ENCODE assay signal across 7 mouse cellular contexts in genomic region chr7:112614791-112615668, GRCm38 (mm10).
DNase-seq lines count a peak whose midpoint lies in the region; ATAC-seq and TF ChIP-seq lines count a peak whose summit lies in the region.

No protein-coding gene starts in this region.

- no peak for TF ChIP-seq CTCF in brain, embryonic 14.5 days (IDR thresholded peaks at IDR 0.05; ENCODE audit: borderline replicate concordance, extremely low read depth, insufficient read depth, insufficient read length)
- TF ChIP-seq CTCF in lung, postnatal 0 days (IDR thresholded peaks at IDR 0.05), result no peak

- TF ChIP-seq POLR2A in brain, embryonic 14.5 days (IDR thresholded peaks at IDR 0.05; ENCODE audit: borderline replicate concordance, extremely low read depth, insufficient read depth, insufficient read length, poor library complexity, severe bottlenecking), result no peak

- H3K4me1 ChIP-seq in lung, postnatal 0 days (ENCODE audit: insufficient read depth, low read depth, low read length), result no peaks in the 10 kb centered on the region
- H3K4me1 ChIP-seq in forebrain, embryonic 16.5 days (replicated peaks; ENCODE audit: control insufficient read depth, insufficient read depth, low read length), result no peaks in the 10 kb centered on the region

- peak; percentile 58 for DNase-seq in ZHBTc4 (ENCODE audit: low read depth, low spot score)
- DNase-seq in brain, embryonic 14.5 days (ENCODE audit: low read depth), result peak; percentile 59
- peak; percentile 36 to 49 for DNase-seq in heart, postnatal 36 days
- peak; percentile 73 for DNase-seq in lung, postnatal 0 days (ENCODE audit: low spot score)
- DNase-seq in frontal cortex, adult 2 months (ENCODE audit: extremely low spot score in 1 of 2, low spot score in 1 of 2), result no peak
- no peak for DNase-seq in T-cell, adult 2 months (ENCODE audit: low spot score)

- peak overlapping the region; percentile 22; the same call in 1 of the 2 replicates for H3K27ac ChIP-seq in lung, postnatal 0 days (ENCODE audit: low read length)
- no peak overlapping the region for H3K27ac ChIP-seq in forebrain, embryonic 16.5 days (ENCODE audit: low read length)

- no peaks in the 10 kb centered on the region for H3K27me3 ChIP-seq in lung, postnatal 0 days (replicated peaks; ENCODE audit: insufficient read depth, low read length)
- no peaks in the 10 kb centered on the region for H3K27me3 ChIP-seq in forebrain, embryonic 16.5 days (replicated peaks; ENCODE audit: control insufficient read depth, insufficient read depth, low read length)

- H3K9ac ChIP-seq in lung, postnatal 0 days (replicated peaks; ENCODE audit: low read depth), result no peak overlapping the region
- no peak overlapping the region for H3K9ac ChIP-seq in forebrain, embryonic 16.5 days (replicated peaks; ENCODE audit: low read depth, low read length)

- TF ChIP-seq EP300 in lung, postnatal 0 days (IDR thresholded peaks at IDR 0.05), result peak; percentile 61

- H3K9me3 ChIP-seq in lung, postnatal 0 days (ENCODE audit: low read length), result no peaks in the 10 kb centered on the region
- no peaks in the 10 kb centered on the region for H3K9me3 ChIP-seq in forebrain, embryonic 16.5 days (ENCODE audit: control insufficient read depth, low read length)

- H3K36me3 ChIP-seq in lung, postnatal 0 days (ENCODE audit: insufficient read depth, low read length), result no peaks in the 10 kb centered on the region
- no peaks in the 10 kb centered on the region for H3K36me3 ChIP-seq in forebrain, embryonic 16.5 days (ENCODE audit: control insufficient read depth, insufficient read depth)

- WGBS in lung, postnatal 0 days, result 42% methylated on average over 10 of the region's 10 CpGs
- WGBS in forebrain, embryonic 16.5 days, result 70% methylated on average over 10 of the region's 10 CpGs

- no peak overlapping the region for H3K4me3 ChIP-seq in lung, postnatal 0 days (ENCODE audit: low read depth, low read length)
- H3K4me3 ChIP-seq in forebrain, embryonic 16.5 days (replicated peaks; ENCODE audit: low read length), result no peak overlapping the region

- ATAC-seq in lung, postnatal 0 days, result peak; percentile 74
- no peak for ATAC-seq in forebrain, embryonic 16.5 days

- intact Hi-C loops in heart, postnatal 36 days (cut with DNase I), result no loop called here

- H3K4me2 ChIP-seq in lung, postnatal 0 days (replicated peaks; ENCODE audit: low read depth, low read length), result no peak overlapping the region
- no peak overlapping the region for H3K4me2 ChIP-seq in forebrain, embryonic 16.5 days (ENCODE audit: low read length)

Comparison
In these comparisons a context has a peak if more than half of its experiments do, and no peak if none do; other contexts are left out.
1. DNase-seq: peak in ZHBTc4 (single experiment), brain, embryonic 14.5 days (single experiment), heart, postnatal 36 days (2 of 2) and lung, postnatal 0 days (single experiment); none in frontal cortex, adult 2 months (0 of 2) and T-cell, adult 2 months (single experiment).